Mouse (Mus musculus) midbrain, embryonic 11.5 days (tissue): ENCODE results near the gene Fancl. TPM values are rescaled to one million over a fixed set of nuclear protein-coding genes. Genes with fewer than 3 reads are reported as not detected.

Experiments
- ATAC-seq: fragments of 200-750 bp; cut with Nextera tagmentation; 2 replicates; pipeline ENCODE4 v1.8.0; 2017; ENCODE audit warnings: moderate TSS enrichment, moderate library complexity; ENCODE audit not compliant: low FRiP score
- DNase-seq: peaks from one replicate; pipeline ENCODE4 v3.0.0; 2015; ENCODE audit warnings: low spot score; ENCODE audit errors: missing footprints
- H3K27ac ChIP-seq: fragments of 300-500 bp; sonication (generic); 2 replicates; pipeline ENCODE4 v1.5.1; 2014; ENCODE audit warnings: low read depth, low read length
- H3K27me3 ChIP-seq: fragments of 300-500 bp; sonication (generic); 2 replicates; pipeline ENCODE4 v1.6.1; 2014; ENCODE audit warnings: mild to moderate bottlenecking, low read length, moderate library complexity, mixed read lengths; ENCODE audit not compliant: control insufficient read depth, insufficient read depth
- H3K36me3 ChIP-seq: fragments of 300-500 bp; sonication (generic); 2 replicates; pipeline ENCODE4 v1.6.1; 2014; ENCODE audit warnings: mild to moderate bottlenecking, low read length, moderate library complexity, mixed read lengths; ENCODE audit not compliant: control insufficient read depth, insufficient read depth
- H3K4me1 ChIP-seq: fragments of 300-500 bp; sonication (generic); 2 replicates; pipeline ENCODE4 v1.6.1; 2014; ENCODE audit warnings: low read length; ENCODE audit not compliant: control insufficient read depth, insufficient read depth
- H3K4me2 ChIP-seq: fragments of 300-500 bp; sonication (generic); 2 replicates; pipeline ENCODE4 v1.6.1; 2014; ENCODE audit warnings: mild to moderate bottlenecking, moderate library complexity
- H3K4me3 ChIP-seq: fragments of 300-500 bp; sonication (generic); 2 replicates; pipeline ENCODE4 v1.5.1; 2014; ENCODE audit warnings: low read depth, low read length
- H3K9ac ChIP-seq: fragments of 300-500 bp; sonication (generic); 2 replicates; pipeline ENCODE4 v1.6.1; 2014; ENCODE audit warnings: low read length
- H3K9me3 ChIP-seq: fragments of 300-500 bp; sonication (generic); 2 replicates; pipeline ENCODE4 v1.6.1; 2016; ENCODE audit warnings: low read length; ENCODE audit not compliant: control insufficient read depth
- WGBS: fragments of 180-500 bp; shearing (Covaris S2); extraction: QIAGEN DNeasy Blood & Tissue Kit; methylation state at CpG from one replicate; pipeline ENCODE4 v1.1.7; 2014; 5-methylcytosine and 5-hydroxymethylcytosine counted together
- polyA plus RNA-seq: library from polyadenylated mRNA; unstranded; fragments of >200 nt; fragmentation: Nextera tagmentation; extraction: Ambion mirVana; gene quantifications from 2 replicates; pipeline ENCODE4 v1.2.1, GENCODE M21; 2014

Gene Fancl
- polyA plus RNA-seq, 1 experiment from 2014 or later: 34.7 TPM

DNA sequence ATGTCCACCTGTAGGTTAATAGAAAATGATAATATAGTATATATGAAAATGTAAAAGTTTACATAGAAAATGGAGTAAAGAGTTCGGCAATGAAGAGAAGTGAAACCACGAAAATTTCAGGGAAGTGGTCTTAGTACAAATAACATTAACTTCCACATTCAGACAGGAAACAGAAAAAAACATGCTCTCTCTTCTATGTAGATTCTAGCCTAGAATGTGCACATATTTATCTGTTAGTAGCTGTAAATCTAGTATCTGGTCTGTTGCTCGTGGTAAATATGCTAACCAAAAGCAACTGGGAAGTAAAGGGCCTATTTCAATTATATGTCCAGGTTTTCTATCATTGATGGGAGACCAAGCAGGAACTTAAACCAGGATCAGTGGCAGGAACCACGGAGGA, 66.8 kb downstream of the Fancl start:
- no peaks in the 10 kb centered on the region for H3K36me3 ChIP-seq
- H3K4me1 ChIP-seq: no peaks in the 10 kb centered on the region
- H3K4me3 ChIP-seq: no peak overlapping the region
- H3K27me3 ChIP-seq: no peaks in the 10 kb centered on the region
- H3K9ac ChIP-seq: no peak overlapping the region
- no peak overlapping the region for H3K4me2 ChIP-seq
- no peaks in the 10 kb centered on the region for H3K9me3 ChIP-seq
- no peak overlapping the region for H3K27ac ChIP-seq
- ATAC-seq: no peak
- 90% methylated on average over 4 of the region's 4 CpGs for WGBS
- DNase-seq: no peak

DNA sequence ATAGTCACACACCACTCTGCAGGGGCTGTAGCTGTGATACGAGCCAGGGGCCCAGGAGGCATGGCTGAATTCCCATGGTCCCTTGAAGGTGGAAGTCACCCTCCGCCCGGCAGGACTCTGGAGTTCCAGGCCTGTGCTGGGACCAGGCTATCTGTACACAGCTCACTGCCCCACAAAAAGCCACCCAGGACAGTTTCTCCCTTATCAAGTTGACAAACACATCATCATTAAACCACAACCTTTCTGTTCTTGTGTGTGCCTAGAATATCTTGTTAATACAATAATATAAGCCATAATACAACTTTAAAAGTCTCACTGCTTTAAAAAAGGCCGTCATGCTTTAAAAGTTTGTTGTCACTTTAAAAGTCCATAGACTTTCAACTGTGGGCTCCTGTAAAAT, 68.1 kb downstream of the Fancl start:
- Histone ChIP-seq H3K9ac (no peak overlapping the region), H3K4me3 (no peak overlapping the region), H3K27me3 (no peaks in the 10 kb centered on the region), H3K4me1 (no peaks in the 10 kb centered on the region), H3K27ac (no peak overlapping the region), H3K4me2 (no peak overlapping the region), H3K36me3 (no peaks in the 10 kb centered on the region), H3K9me3 (no peaks in the 10 kb centered on the region)
- DNase-seq (no peak), ATAC-seq (no peak)
- 92% methylated on average over 4 of the region's 4 CpGs for WGBS

DNA sequence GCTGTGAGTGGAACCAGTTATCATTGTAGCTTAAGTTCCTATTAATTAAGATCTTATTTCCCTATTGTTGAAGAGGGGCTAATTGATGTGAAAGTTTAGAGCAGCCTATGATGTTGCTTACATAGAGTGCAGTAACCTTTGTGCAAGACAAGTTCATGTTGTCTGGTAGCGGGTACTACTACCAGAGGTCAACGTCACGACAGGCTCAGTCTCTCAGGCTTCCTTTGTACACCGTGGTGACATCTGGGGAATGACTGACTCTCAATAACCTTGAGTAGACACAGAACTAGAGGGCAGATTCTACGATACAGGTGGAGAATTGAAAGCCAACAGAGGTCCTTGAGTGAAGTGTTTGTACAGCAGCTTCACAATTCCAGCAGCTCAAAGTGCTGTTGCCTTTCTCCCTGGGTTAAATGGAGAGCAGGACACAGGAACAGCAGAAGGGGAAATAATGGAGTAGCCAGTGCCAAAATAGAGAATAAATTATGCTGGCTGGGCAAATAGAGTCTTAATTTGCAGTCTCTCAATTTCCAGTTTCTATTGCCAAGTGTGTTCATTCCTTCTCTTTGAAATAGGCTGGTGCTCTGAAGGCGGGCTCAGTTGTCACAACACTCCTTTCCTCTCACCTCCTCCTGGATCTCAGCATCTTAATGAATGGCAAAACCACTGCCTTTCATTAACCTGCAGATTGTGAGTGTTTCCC, 91.3 kb downstream of the Fancl start:
- Histone ChIP-seq H3K36me3 (0 out of 2 replicates have a peak, but pooled peaks cover 3% of the 10 kb centered on the region), H3K27ac (no peak overlapping the region), H3K27me3 (no peaks in the 10 kb centered on the region), H3K9ac (no peak overlapping the region), H3K4me3 (no peak overlapping the region), H3K4me1 (no peaks in the 10 kb centered on the region), H3K4me2 (no peak overlapping the region), H3K9me3 (no peaks in the 10 kb centered on the region)
- ATAC-seq: no peak
- WGBS: 84% methylated on average over 6 of the region's 6 CpGs
- DNase-seq: peak; percentile 61

DNA sequence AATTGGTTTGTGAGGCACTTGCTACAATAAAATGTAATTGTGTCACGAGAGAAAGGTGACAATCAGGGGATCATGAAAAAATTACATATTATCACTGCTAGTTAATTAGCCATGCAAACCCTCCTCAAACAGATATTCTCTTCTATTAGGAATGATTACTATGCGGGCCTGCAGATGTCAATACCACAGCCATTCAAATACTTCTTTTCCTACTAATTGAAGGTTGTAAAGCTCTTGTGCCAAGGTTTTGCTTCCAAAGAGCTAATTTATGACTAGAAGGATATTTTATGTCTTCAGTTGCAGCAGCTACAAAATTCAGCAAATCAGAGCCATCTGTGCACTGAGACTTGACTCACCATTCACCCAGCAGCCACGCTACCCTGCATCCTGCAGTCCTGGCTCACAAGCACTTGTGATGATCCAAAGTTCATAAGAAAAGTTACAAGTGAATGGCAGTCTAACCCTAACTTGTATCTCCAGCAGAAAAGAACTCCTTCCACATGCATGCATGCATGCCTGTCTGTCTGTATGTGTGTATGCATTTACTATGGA, 95.8 kb downstream of the Fancl start:
- Histone ChIP-seq H3K27me3 (no peaks in the 10 kb centered on the region), H3K4me3 (no peak overlapping the region), H3K4me1 (no peaks in the 10 kb centered on the region), H3K4me2 (no peak overlapping the region), H3K9me3 (no peaks in the 10 kb centered on the region), H3K36me3 (no peaks in the 10 kb centered on the region), H3K27ac (no peak overlapping the region), H3K9ac (no peak overlapping the region)
- no peak for DNase-seq
- no peak for ATAC-seq
- WGBS: 88% methylated on average over 3 of the region's 3 CpGs

DNA sequence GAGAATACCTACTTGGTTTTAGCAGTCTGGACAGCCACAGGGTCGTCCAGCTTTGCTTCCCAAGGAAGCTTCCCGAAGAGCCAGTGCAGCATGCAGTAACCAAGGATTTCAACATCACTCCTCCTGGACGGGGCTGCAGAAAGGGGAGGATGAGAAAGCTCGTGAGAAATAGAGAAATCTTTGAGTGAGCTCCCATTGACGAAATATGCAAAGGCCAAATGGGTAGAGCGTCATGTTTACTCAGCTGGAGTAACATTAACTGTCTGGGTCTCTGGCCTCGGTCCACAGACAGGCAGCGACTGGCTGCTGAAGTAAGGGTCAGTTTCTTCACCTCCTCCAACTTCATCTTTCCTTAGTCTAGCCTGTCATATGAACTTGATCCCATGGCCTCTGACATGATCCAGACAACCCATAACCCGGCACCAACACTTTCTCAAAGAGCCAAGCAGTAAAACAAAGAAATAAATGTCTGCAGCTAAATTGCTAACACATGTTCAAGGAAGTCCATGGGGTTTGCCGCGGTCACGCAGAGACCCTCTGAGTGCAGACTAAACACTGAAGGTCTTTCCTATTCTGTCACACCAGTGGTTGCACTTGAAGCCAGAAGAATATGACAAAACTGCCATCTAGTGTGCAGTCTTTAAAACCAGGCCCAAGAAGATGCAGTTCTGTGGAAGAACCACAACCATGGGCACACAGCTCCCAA, 104.0 kb downstream of the Fancl start:
- peak; percentile 50; the same call in 1 of the 2 replicates for ATAC-seq

DNA sequence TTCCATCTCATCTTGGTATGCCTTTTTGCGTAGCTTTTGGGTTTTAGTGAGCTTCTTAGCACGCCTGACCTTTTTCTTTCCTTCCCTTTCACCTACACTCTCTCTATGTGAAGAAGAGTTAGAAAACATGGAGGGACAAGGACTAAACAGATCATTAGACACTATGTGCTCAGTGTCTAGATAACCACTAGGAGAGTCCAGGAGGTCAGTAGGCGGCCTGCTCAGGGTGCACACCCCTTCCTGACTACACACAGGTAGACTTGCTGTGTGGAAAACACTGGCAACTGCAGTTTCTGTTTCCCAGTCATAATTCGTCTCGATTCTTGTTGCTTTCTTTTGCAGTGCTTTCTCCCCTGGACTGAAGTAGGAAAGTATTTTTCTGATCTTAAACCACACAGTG, 110.0 kb downstream of the Fancl start:
- Histone ChIP-seq H3K4me2 (no peak overlapping the region), H3K9ac (no peak overlapping the region), H3K9me3 (no peaks in the 10 kb centered on the region), H3K4me3 (no peak overlapping the region), H3K27me3 (no peaks in the 10 kb centered on the region), H3K36me3 (no peaks in the 10 kb centered on the region), H3K4me1 (no peaks in the 10 kb centered on the region), H3K27ac (no peak overlapping the region)
- DNase-seq (no peak), ATAC-seq (no peak)
- 89% methylated on average over 5 of the region's 5 CpGs for WGBS

More for the DNA sequence above, 104.0 kb downstream of the Fancl start:
- H3K4me3 ChIP-seq: no peak overlapping the region
- H3K9ac ChIP-seq: no peak overlapping the region
- peak; percentile 84 for DNase-seq
- H3K4me1 ChIP-seq: no peaks in the 10 kb centered on the region
- no peak overlapping the region for H3K4me2 ChIP-seq
- no peak overlapping the region for H3K27ac ChIP-seq
- no peaks in the 10 kb centered on the region for H3K36me3 ChIP-seq
- H3K27me3 ChIP-seq: no peaks in the 10 kb centered on the region
- no peaks in the 10 kb centered on the region for H3K9me3 ChIP-seq
- 72% methylated on average over 12 of the region's 12 CpGs for WGBS

DNA sequence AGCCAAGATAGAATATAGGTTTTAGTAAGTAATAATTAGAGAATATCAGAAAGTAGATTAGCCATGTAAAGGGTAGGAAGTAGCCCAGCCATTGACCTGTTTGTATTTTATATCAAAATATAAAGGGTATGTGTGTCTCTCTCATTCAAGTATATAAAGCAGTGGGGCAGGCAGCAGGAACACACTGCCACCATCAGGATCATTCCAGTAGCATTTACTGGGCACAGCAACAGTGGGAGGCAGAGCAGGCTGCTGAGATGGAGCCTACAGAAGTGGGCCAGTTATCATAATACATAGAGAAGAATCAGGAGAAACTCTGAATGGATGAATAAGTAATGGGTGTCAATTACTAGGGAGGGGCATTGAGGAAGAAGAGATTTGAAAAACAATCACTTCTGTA, 127.7 kb downstream of the Fancl start:
- no peaks in the 10 kb centered on the region for H3K27me3 ChIP-seq
- H3K4me1 ChIP-seq: no peaks in the 10 kb centered on the region
- no peak overlapping the region for H3K9ac ChIP-seq
- ATAC-seq: 0 out of 2 replicates have a peak, but pooled peaks have one; percentile 38
- DNase-seq: no peak
- no peaks in the 10 kb centered on the region for H3K36me3 ChIP-seq
- H3K4me3 ChIP-seq: no peak overlapping the region
- no peak overlapping the region for H3K4me2 ChIP-seq
- H3K27ac ChIP-seq: no peak overlapping the region
- H3K9me3 ChIP-seq: no peaks in the 10 kb centered on the region

DNA sequence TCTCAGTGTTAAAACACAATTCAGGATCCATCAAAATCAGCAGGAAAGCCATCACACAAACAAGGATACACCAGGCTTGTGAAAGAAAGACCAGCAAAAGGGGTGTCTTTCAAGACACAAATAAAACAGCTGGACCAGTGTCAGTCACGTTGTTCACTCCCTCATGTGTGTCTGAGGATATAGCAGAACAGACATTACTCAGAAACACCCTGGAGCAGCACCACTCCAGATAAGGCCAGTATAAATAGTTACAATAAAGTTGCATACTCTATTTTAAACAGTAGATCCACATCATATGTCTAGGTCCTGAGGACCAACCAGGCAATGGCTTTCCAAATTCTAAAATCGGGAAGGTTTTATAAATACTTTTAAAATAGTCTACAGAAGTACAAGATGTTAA, 130.2 kb downstream of the Fancl start:
- H3K4me1 ChIP-seq: no peaks in the 10 kb centered on the region
- no peak overlapping the region for H3K4me2 ChIP-seq
- 78% methylated on average over 2 of the region's 2 CpGs for WGBS
- no peaks in the 10 kb centered on the region for H3K27me3 ChIP-seq
- no peak overlapping the region for H3K9ac ChIP-seq
- DNase-seq: peak; percentile 54
- no peaks in the 10 kb centered on the region for H3K36me3 ChIP-seq
- H3K27ac ChIP-seq: no peak overlapping the region
- ATAC-seq: no peak
- no peaks in the 10 kb centered on the region for H3K9me3 ChIP-seq
- H3K4me3 ChIP-seq: no peak overlapping the region

DNA sequence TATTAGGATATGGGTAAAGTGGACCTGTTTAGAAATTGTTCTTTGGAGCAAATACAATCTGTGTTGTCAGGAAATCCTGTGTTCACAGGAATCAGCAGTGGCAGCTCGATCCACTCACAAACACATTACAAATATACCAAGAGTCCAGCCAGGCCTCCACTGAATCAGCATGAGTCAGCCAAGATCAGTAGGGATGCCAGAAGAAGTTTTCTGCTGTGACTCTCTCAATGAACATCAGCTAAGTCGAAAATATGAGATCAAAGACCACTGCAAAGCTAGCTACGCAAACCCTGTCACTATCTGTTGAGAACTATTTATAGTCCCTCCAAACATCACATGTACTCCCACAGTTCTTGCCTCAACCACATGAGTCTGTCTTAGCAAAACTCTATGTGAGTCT, 133.1 kb downstream of the Fancl start:
- H3K9ac ChIP-seq: no peak overlapping the region
- peak; percentile 61 for DNase-seq
- WGBS: 92% methylated on average over 3 of the region's 3 CpGs
- H3K27ac ChIP-seq: no peak overlapping the region
- no peak overlapping the region for H3K4me2 ChIP-seq
- no peaks in the 10 kb centered on the region for H3K4me1 ChIP-seq
- no peaks in the 10 kb centered on the region for H3K36me3 ChIP-seq
- H3K27me3 ChIP-seq: no peaks in the 10 kb centered on the region
- no peak overlapping the region for H3K4me3 ChIP-seq
- H3K9me3 ChIP-seq: no peaks in the 10 kb centered on the region
- no peak for ATAC-seq
